8 mouse cellular contexts compared by ENCODE assay signal in genomic region chr11:101338123-101338760, GRCm38 (mm10). TPM values are rescaled to one million over a fixed set of nuclear protein-coding genes. Genes with fewer than 3 reads are reported as not detected.
A peak's percentile ranks its signal among the peaks of the same experiment; 100 is the strongest.
DNase-seq lines count a peak whose midpoint lies in the region; ATAC-seq lines count a peak whose summit lies in the region.

No protein-coding gene starts in this region.

- peak overlapping the region; percentile 32; the same call in 1 of the 2 replicates for H3K9ac ChIP-seq in hindbrain, embryonic 11.5 days (ENCODE audit: low read depth, low read length)

- H3K4me3 ChIP-seq in hindbrain, embryonic 11.5 days (ENCODE audit: low read depth, low read length) = peak overlapping the region; percentile 30

- peak; percentile 87 for ATAC-seq in hindbrain, embryonic 11.5 days (ENCODE audit: low FRiP score)

- H3K27ac ChIP-seq in hindbrain, embryonic 11.5 days (ENCODE audit: low read depth, low read length) = peak overlapping the region; percentile 37; the same call in 1 of the 2 replicates

- WGBS in hindbrain, embryonic 11.5 days = 2% methylated on average over 8 of the region's 9 CpGs

- DNase-seq in cerebellum, postnatal 10 days = peak; percentile 58 to 73
- no peak for DNase-seq in cerebellum, adult 8-10 months
- DNase-seq in A20 (ENCODE audit: low read depth, low spot score) = peak; percentile 17
- DNase-seq in cerebellum, postnatal 36 days = peak; percentile 24 to 29
- peak; percentile 70 for DNase-seq in hindbrain, embryonic 11.5 days (ENCODE audit: low spot score)
- peak; percentile 32 for DNase-seq in lung, postnatal 36 days
- DNase-seq in spleen, adult 12 weeks (ENCODE audit: low spot score) = no peak
- DNase-seq in urinary bladder, postnatal 36 days (ENCODE audit: low spot score in 2 of 2) = no peak

- no peaks in the 10 kb centered on the region; the same call in none of the 2 replicates for H3K4me1 ChIP-seq in hindbrain, embryonic 11.5 days (replicated peaks; ENCODE audit: control insufficient read depth, insufficient read depth, low read length)

- no peaks in the 10 kb centered on the region for H3K9me3 ChIP-seq in hindbrain, embryonic 11.5 days (ENCODE audit: control insufficient read depth, low read length)

- H3K4me2 ChIP-seq in hindbrain, embryonic 11.5 days (replicated peaks; ENCODE audit: low read depth, low read length) = peak overlapping the region; percentile 49

- no peaks in the 10 kb centered on the region for H3K36me3 ChIP-seq in hindbrain, embryonic 11.5 days (ENCODE audit: control insufficient read depth, insufficient read depth, low read length)

- no peaks in the 10 kb centered on the region for H3K27me3 ChIP-seq in hindbrain, embryonic 11.5 days (ENCODE audit: control insufficient read depth, insufficient read depth, low read length)

RNA-seq across cellular contexts. Expression of gene Aoc3, which starts 7.8 kb away (rescaled TPM):
- 0.10 TPM in 1 of 2 replicates, not detected in the other for polyA plus RNA-seq in hindbrain, embryonic 11.5 days (2014; fragmentation: Nextera tagmentation; extraction: Ambion mirVana)

RNA-seq across cellular contexts. Expression of gene Aoc2, which starts 13.4 kb away (rescaled TPM):
- polyA plus RNA-seq in hindbrain, embryonic 11.5 days (2014; fragmentation: Nextera tagmentation; extraction: Ambion mirVana) = 1.4 and 1.8 TPM in 2 replicates

RNA-seq across cellular contexts. Expression of gene Psme3, which starts 22.2 kb away (rescaled TPM):
- 138 and 143 TPM in 2 replicates for polyA plus RNA-seq in hindbrain, embryonic 11.5 days (2014; fragmentation: Nextera tagmentation; extraction: Ambion mirVana)

RNA-seq across cellular contexts. Expression of gene G6pc, which starts 29.1 kb away (rescaled TPM):
- polyA plus RNA-seq in hindbrain, embryonic 11.5 days (2014; fragmentation: Nextera tagmentation; extraction: Ambion mirVana) = not detected in 2 replicates

RNA-seq across cellular contexts. Expression of gene Becn1, which starts 36.2 kb away (rescaled TPM):
- polyA plus RNA-seq in hindbrain, embryonic 11.5 days (2014; fragmentation: Nextera tagmentation; extraction: Ambion mirVana) = 166 and 178 TPM in 2 replicates

Comparison
In these comparisons a context has a peak if more than half of its experiments do, and no peak if none do; other contexts are left out.
1. DNase-seq: peak in cerebellum, postnatal 10 days (2 of 2), A20 (single experiment), cerebellum, postnatal 36 days (2 of 2), hindbrain, embryonic 11.5 days (single experiment) and lung, postnatal 36 days (single experiment); none in cerebellum, adult 8-10 months (single experiment), spleen, adult 12 weeks (single experiment) and urinary bladder, postnatal 36 days (0 of 2).